Mouse (Mus musculus) liver, postnatal 0 days (tissue): ENCODE data around the gene Tefm.

Source experiments
- CTCF ChIP-seq: sonication (generic); IDR thresholded peaks from 2 replicates; pipeline ENCODE4 v1.5.1; 2016; ENCODE audit warnings: antibody characterized with exemption, low read depth
- EP300 ChIP-seq: IDR thresholded peaks from 2 replicates; pipeline ENCODE4 v1.6.1; 2016; ENCODE audit warnings: antibody characterized with exemption, low read depth, mild to moderate bottlenecking

DNA sequence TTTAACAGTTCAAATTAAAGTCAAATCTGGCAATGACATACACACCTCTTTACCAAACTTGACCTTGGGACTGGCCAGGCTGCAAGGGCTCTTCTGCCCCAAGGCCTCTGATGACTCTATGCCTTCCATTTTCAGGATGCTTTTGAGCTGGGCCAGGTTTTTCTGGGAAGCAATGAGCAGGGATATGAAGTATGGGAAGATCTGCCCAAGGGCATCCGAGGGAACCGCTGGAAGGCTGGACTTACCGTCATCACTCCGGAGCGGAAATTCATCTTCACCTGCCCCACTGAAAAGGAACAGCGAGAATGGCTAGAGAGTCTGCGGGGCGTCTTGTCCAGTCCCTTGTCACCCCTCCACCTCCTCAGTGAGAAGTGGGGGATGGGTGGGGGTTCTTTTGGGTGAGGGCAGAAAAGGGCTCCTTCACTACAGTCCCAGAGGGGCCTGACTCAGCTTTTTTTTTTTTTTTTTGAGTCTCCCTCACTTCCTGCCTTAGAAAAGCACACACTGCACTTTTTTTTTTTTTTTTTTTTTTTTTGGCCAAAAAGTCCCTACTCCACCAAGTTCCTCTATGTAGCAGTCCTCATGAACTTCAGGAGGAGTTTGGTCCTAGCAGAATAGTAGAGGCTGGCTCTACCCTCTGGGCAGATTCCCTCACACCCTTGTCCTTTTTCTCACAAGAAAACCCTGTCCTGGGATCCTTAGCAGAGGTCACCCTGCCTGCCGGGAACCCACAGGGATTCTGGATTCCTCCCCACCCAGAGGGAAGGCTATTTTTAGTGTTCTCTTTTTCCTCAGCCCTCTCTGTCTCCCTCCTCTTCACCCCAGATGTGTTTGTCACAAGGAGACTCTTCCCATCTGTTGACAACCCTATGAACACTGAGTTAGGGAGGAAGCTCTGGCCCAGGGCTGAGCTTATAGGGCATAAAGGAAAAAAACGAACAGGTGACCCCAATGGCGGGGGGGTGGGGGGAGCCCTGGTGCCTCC is 35.2 kb upstream of the Tefm start:
- TF ChIP-seq CTCF (no peak), EP300 (no peak)
